16 mouse cellular contexts compared by ENCODE assay signal in genomic region chr1:59886899-59887298, GRCm38 (mm10). TPM values are rescaled to one million over a fixed set of nuclear protein-coding genes. Genes with fewer than 3 reads are reported as not detected.
DNase-seq lines count a peak whose midpoint lies in the region; ATAC-seq and TF ChIP-seq lines count a peak whose summit lies in the region.
"Had no signal": no experiment of that assay in that cellular context is flagged by ENCODE, and none has a peak within 500 bp of the region (broad histone marks: within the 10 kb centered on the region; RNA-seq: fewer than 3 reads in every experiment).

No protein-coding gene starts in this region.

- no peak for TF ChIP-seq RAD21 in CH12.LX (IDR thresholded peaks at IDR 0.05; ENCODE audit: low read depth, low read length)

- H3K27me3 ChIP-seq in heart, adult 2 months (ENCODE audit: control insufficient read depth, insufficient read depth, low read length), result no peaks in the 10 kb centered on the region
- no peaks in the 10 kb centered on the region for H3K27me3 ChIP-seq in CH12.LX (replicated peaks)
- H3K27me3 ChIP-seq in forebrain, embryonic 16.5 days (replicated peaks; ENCODE audit: control insufficient read depth, insufficient read depth, low read length), result no peaks in the 10 kb centered on the region
- H3K27me3 ChIP-seq: hindbrain, embryonic 15.5 days; limb, embryonic 13.5 days; midbrain, embryonic 13.5 days had no signal

- peak overlapping the region; percentile 39 for H3K4me2 ChIP-seq in CH12.LX (ENCODE audit: insufficient read depth, low read depth, poor library complexity, severe bottlenecking)
- H3K4me2 ChIP-seq in forebrain, embryonic 16.5 days (ENCODE audit: low read length), result no peak overlapping the region
- H3K4me2 ChIP-seq: hindbrain, embryonic 15.5 days; limb, embryonic 13.5 days; midbrain, embryonic 13.5 days had no signal

- H3K27ac ChIP-seq in heart, adult 2 months, result peak overlapping the region; percentile 59
- no peak overlapping the region for H3K27ac ChIP-seq in CH12.LX (ENCODE audit: insufficient read depth, low read depth)
- H3K27ac ChIP-seq in forebrain, embryonic 16.5 days (ENCODE audit: low read length), result no peak overlapping the region; the same call in 1 of the 2 replicates
- H3K27ac ChIP-seq: hindbrain, embryonic 15.5 days; limb, embryonic 13.5 days; liver, embryonic 14.5 days; midbrain, embryonic 13.5 days had no signal

- H3K9ac ChIP-seq in heart, adult 2 months (ENCODE audit: low read depth, low read length), result peak overlapping the region; percentile 55; the same call in 1 of the 2 replicates
- H3K9ac ChIP-seq in CH12.LX (ENCODE audit: insufficient read depth, low read depth), result no peak overlapping the region
- no peak overlapping the region for H3K9ac ChIP-seq in forebrain, embryonic 16.5 days (replicated peaks; ENCODE audit: low read depth, low read length)
- H3K9ac ChIP-seq: hindbrain, embryonic 15.5 days; limb, embryonic 13.5 days; liver, embryonic 14.5 days; midbrain, embryonic 13.5 days had no signal

- H3K4me3 ChIP-seq in heart, adult 2 months, result no peak overlapping the region
- H3K4me3 ChIP-seq in CH12.LX (replicated peaks in 1 of 3; ENCODE audit: low read depth in 2 of 3, low read length in 2 of 3, poor library complexity in 1 of 3), result no peak overlapping the region
- H3K4me3 ChIP-seq in forebrain, embryonic 16.5 days (replicated peaks; ENCODE audit: low read length), result no peak overlapping the region
- H3K4me3 ChIP-seq: hindbrain, embryonic 15.5 days; limb, embryonic 13.5 days; midbrain, embryonic 13.5 days had no signal

- H3K4me1 ChIP-seq in heart, adult 2 months (ENCODE audit: control insufficient read depth, insufficient read depth, low read length), result peaks cover 15% of the 10 kb centered on the region
- peaks cover 4 to 23% of the 10 kb centered on the region in 2 experiments for H3K4me1 ChIP-seq in CH12.LX (ENCODE audit: control insufficient read depth in 1 of 2, insufficient read depth in 2 of 2)
- H3K4me1 ChIP-seq in forebrain, embryonic 16.5 days (replicated peaks; ENCODE audit: control insufficient read depth, insufficient read depth, low read length), result peaks cover 12% of the 10 kb centered on the region

- no peak for TF ChIP-seq CTCF in heart, adult 2 months (IDR thresholded peaks at IDR 0.05)
- TF ChIP-seq CTCF in CH12.LX (conservative IDR thresholded peaks at IDR 0.05 in 1 of 2, IDR thresholded peaks at IDR 0.05 in 1 of 2; ENCODE audit: low read depth in 2 of 2, low read length in 2 of 2), result no peak

- peaks cover 12% of the 10 kb centered on the region for H3K36me3 ChIP-seq in heart, adult 2 months (ENCODE audit: control insufficient read depth, insufficient read depth, low read length)
- no peaks in the 10 kb centered on the region for H3K36me3 ChIP-seq in CH12.LX (replicated peaks in 1 of 2; ENCODE audit: control insufficient read depth in 1 of 2, insufficient read depth in 1 of 2, low read length in 1 of 2)
- H3K36me3 ChIP-seq in forebrain, embryonic 16.5 days (ENCODE audit: control insufficient read depth, insufficient read depth), result no peaks in the 10 kb centered on the region
- H3K36me3 ChIP-seq: hindbrain, embryonic 15.5 days; limb, embryonic 13.5 days; midbrain, embryonic 13.5 days had no signal

- ATAC-seq in forebrain, embryonic 16.5 days, result peak; percentile 51; the same call in 1 of the 2 replicates
- ATAC-seq: midbrain, embryonic 13.5 days had no signal

- no peaks in the 10 kb centered on the region for H3K9me3 ChIP-seq in CH12.LX (replicated peaks; ENCODE audit: low read length)
- H3K9me3 ChIP-seq in forebrain, embryonic 16.5 days (ENCODE audit: control insufficient read depth, low read length), result no peaks in the 10 kb centered on the region
- H3K9me3 ChIP-seq: hindbrain, embryonic 15.5 days; limb, embryonic 13.5 days; midbrain, embryonic 13.5 days had no signal

- in situ Hi-C loops in CH12.LX (cut with MboI; ENCODE audit: low pct_ligation_motif_present, low pct_unique_long_range_greater_than_20kb, low sequenced_read_pairs), result loop anchor here (25.0 kb wide), 1 partner anchor 1075 kb away; no protein-coding TSS in a partner anchor

- no peak for TF ChIP-seq EP300 in heart, adult 2 months (IDR thresholded peaks at IDR 0.05; ENCODE audit: insufficient read depth, low read depth, low read length)
- no peak for TF ChIP-seq EP300 in CH12.LX (IDR thresholded peaks at IDR 0.05; ENCODE audit: low read length)

- WGBS in heart, adult 2 months, result 5% methylated on average over 4 of the region's 4 CpGs
- 17% methylated on average over 4 of the region's 4 CpGs for WGBS in forebrain, embryonic 16.5 days

- DNase-seq in heart, adult 2 months, result no peak
- no peak for DNase-seq in heart, adult 8-10 months (ENCODE audit: low spot score)
- peak; percentile 21 for DNase-seq in CD4-positive helper T cell, adult 2 months (ENCODE audit: low read depth, low spot score)
- peak; percentile 21 for DNase-seq in CH12.LX (ENCODE audit: extremely low read depth)
- no peak for DNase-seq in thymus, postnatal 25 days
- no peak for DNase-seq in gastrocnemius, postnatal 10 days
- DNase-seq: cerebellum, postnatal 14 days; embryo, embryonic 11 days; kidney, adult 11 months; kidney, postnatal 14 days; layer of hippocampus, adult 9-11 months had no signal

- intact Hi-C loops in heart, adult 2 months (cut with DNase I), result no loop called here

- H3K79me2 ChIP-seq in heart, adult 2 months (replicated peaks; ENCODE audit: control insufficient read depth, insufficient read depth, low read length), result no peaks in the 10 kb centered on the region
- H3K79me2 ChIP-seq in CH12.LX (replicated peaks; ENCODE audit: control insufficient read depth, extremely low read depth, insufficient read depth, poor library complexity, severe bottlenecking), result no peaks in the 10 kb centered on the region

- dilution Hi-C loops in CH12.LX (cut with MboI; ENCODE audit: extremely low pct_ligation_motif_present, extremely low pct_unique_long_range_greater_than_20kb, low sequenced_read_pairs), result no loop called here

- no peak for TF ChIP-seq POLR2A in heart, adult 2 months (IDR thresholded peaks at IDR 0.05; ENCODE audit: insufficient read depth, low read depth, low read length)
- no peak for TF ChIP-seq POLR2A in CH12.LX (IDR thresholded peaks at IDR 0.05; ENCODE audit: low read depth, low read length)

TF ChIP-seq in CH12.LX, 34 proteins besides CTCF, POLR2A, EP300 and RAD21:
- 0 out of 2 replicates have a peak, but pooled peaks have one; percentile 37 for TF ChIP-seq ZNF384 (IDR thresholded peaks at IDR 0.05; ENCODE audit: low read depth, low read length)
- 0 out of 2 replicates have a peak, but pooled peaks have one; percentile 38 for TF ChIP-seq MXI1 (IDR thresholded peaks at IDR 0.05; ENCODE audit: low read depth, low read length)
- TF ChIP-seq MEF2A (IDR thresholded peaks at IDR 0.05; ENCODE audit: borderline replicate concordance, low read depth, low read length), result peak; percentile 73; the same call in 1 of the 2 replicates
- TF ChIP-seq ZKSCAN1 (IDR thresholded peaks at IDR 0.05; ENCODE audit: borderline replicate concordance, low read depth, low read length), result no peak
- no peak for TF ChIP-seq JUND (conservative IDR thresholded peaks at IDR 0.05; ENCODE audit: low read depth, low read length)
- no peak for TF ChIP-seq POLR2AphosphoS2 (IDR thresholded peaks at IDR 0.05; ENCODE audit: low read depth, low read length)

RNA-seq across cellular contexts. Expression of gene Fam117b, which starts 25.9 kb away (rescaled TPM):
- total RNA-seq in heart, adult 2 months (2021), result 10 to 100 TPM; 10.6 to 24.6 TPM
- 5.2 and 6.1 TPM in 2 replicates for polyA plus RNA-seq in heart, adult 2 months (2012; rRNA removed)
- 10 to 100 TPM; 12.8 to 16.0 (median 15.8) TPM for total RNA-seq in heart, adult 8-10 months (2022)
- 5.7 and 6.4 TPM in 2 replicates for total RNA-seq in CH12.LX (2012; rRNA removed)
- 8.9 and 11.4 TPM in 2 replicates for total RNA-seq in CH12.LX (2014; rRNA removed)
- 8.1 and 8.8 TPM in 2 replicates for polyA plus RNA-seq in CH12.LX (2012; ENCODE audit: insufficient read length, low read depth)
- 29.6 and 33.5 TPM in 2 replicates for polyA plus RNA-seq in forebrain, embryonic 16.5 days (2015; fragmentation: Nextera tagmentation; extraction: Ambion mirVana)
- total RNA-seq in gastrocnemius, postnatal 10 days (2021), result 1 to 10 TPM; 7.9 to 8.8 TPM

Comparison
In these comparisons a context has a peak if more than half of its experiments do, and no peak if none do; other contexts are left out.
1. DNase-seq: peak in CD4-positive helper T cell, adult 2 months (single experiment) and CH12.LX (single experiment); none in heart, adult 2 months (0 of 2), heart, adult 8-10 months (single experiment), thymus, postnatal 25 days (single experiment) and gastrocnemius, postnatal 10 days (single experiment).